ENCODE assay signal across 25 mouse cellular contexts in genomic region chr19:32367333-32367732, GRCm38 (mm10). TPM values are rescaled to one million over a fixed set of nuclear protein-coding genes. Genes with fewer than 3 reads are reported as not detected.
A peak's percentile ranks its signal among the peaks of the same experiment; 100 is the strongest.
DNase-seq lines count a peak whose midpoint lies in the region; ATAC-seq and TF ChIP-seq lines count a peak whose summit lies in the region.
"Had no signal": no experiment of that assay in that cellular context is flagged by ENCODE, and none has a peak within 500 bp of the region (broad histone marks: within the 10 kb centered on the region; RNA-seq: fewer than 3 reads in every experiment).

No protein-coding gene starts in this region.

- no peak for DNase-seq in gastrocnemius, adult 2 months
- DNase-seq in gastrocnemius, postnatal 36 days, result no peak
- peak; percentile 43 for DNase-seq in kidney, adult 11 months
- no peak for DNase-seq in kidney, postnatal 10 days
- DNase-seq in liver, embryonic 11.5 days (ENCODE audit: low spot score), result peak; percentile 15
- no peak for DNase-seq in liver, postnatal 0 days
- DNase-seq: adrenal gland, adult 8-10 months; adrenal gland, postnatal 25 days; cerebellum, adult 11-12 months; cerebellum, adult 8-10 months; cerebellum, postnatal 10 days; cerebellum, postnatal 36 days; embryo, embryonic 11 days; gastrocnemius, postnatal 10 days had no signal

- H3K9me3 ChIP-seq in kidney, embryonic 14.5 days (ENCODE audit: control insufficient read depth, low read length), result no peaks in the 10 kb centered on the region
- no peaks in the 10 kb centered on the region for H3K9me3 ChIP-seq in kidney, embryonic 15.5 days (replicated peaks)
- H3K9me3 ChIP-seq in liver, embryonic 11.5 days (ENCODE audit: control insufficient read depth, low read length), result no peaks in the 10 kb centered on the region
- no peaks in the 10 kb centered on the region for H3K9me3 ChIP-seq in liver, postnatal 0 days (ENCODE audit: low read length)
- H3K9me3 ChIP-seq: embryonic facial prominence, embryonic 10.5 days; embryonic facial prominence, embryonic 13.5 days; forebrain, embryonic 12.5 days; forebrain, embryonic 15.5 days; hindbrain, embryonic 10.5 days; hindbrain, embryonic 13.5 days had no signal

- no peak overlapping the region for H3K4me3 ChIP-seq in gastrocnemius, adult 2 months
- no peak overlapping the region for H3K4me3 ChIP-seq in kidney, embryonic 14.5 days (ENCODE audit: low read length)
- H3K4me3 ChIP-seq in kidney, embryonic 15.5 days (replicated peaks), result no peak overlapping the region
- H3K4me3 ChIP-seq in liver, embryonic 11.5 days (ENCODE audit: low read depth, low read length), result no peak overlapping the region
- no peak overlapping the region for H3K4me3 ChIP-seq in liver, postnatal 0 days (ENCODE audit: low read depth, low read length)
- H3K4me3 ChIP-seq: embryonic facial prominence, embryonic 10.5 days; embryonic facial prominence, embryonic 13.5 days; erythroblast, embryonic 14.5 days; forebrain, embryonic 12.5 days; forebrain, embryonic 15.5 days; hindbrain, embryonic 10.5 days; hindbrain, embryonic 13.5 days had no signal

- no peak overlapping the region for H3K4me2 ChIP-seq in kidney, embryonic 14.5 days (replicated peaks; ENCODE audit: low read depth, low read length)
- H3K4me2 ChIP-seq in kidney, embryonic 15.5 days, result no peak overlapping the region
- no peak overlapping the region for H3K4me2 ChIP-seq in liver, embryonic 11.5 days
- H3K4me2 ChIP-seq in liver, postnatal 0 days (ENCODE audit: low read depth, low read length), result no peak overlapping the region
- H3K4me2 ChIP-seq: embryonic facial prominence, embryonic 13.5 days; forebrain, embryonic 12.5 days; forebrain, embryonic 15.5 days; hindbrain, embryonic 13.5 days had no signal

- H3K4me1 ChIP-seq in kidney, embryonic 14.5 days (ENCODE audit: control insufficient read depth, insufficient read depth, low read length), result no peaks in the 10 kb centered on the region
- peaks cover 17% of the 10 kb centered on the region for H3K4me1 ChIP-seq in kidney, embryonic 15.5 days
- H3K4me1 ChIP-seq in liver, embryonic 11.5 days (replicated peaks; ENCODE audit: control insufficient read depth, insufficient read depth, low read length), result peaks cover 8% of the 10 kb centered on the region
- H3K4me1 ChIP-seq in liver, postnatal 0 days (ENCODE audit: insufficient read depth), result no peaks in the 10 kb centered on the region
- H3K4me1 ChIP-seq: embryonic facial prominence, embryonic 13.5 days; forebrain, embryonic 12.5 days; hindbrain, embryonic 10.5 days had no signal

- intact Hi-C loops in gastrocnemius, adult 2 months (cut with DNase I), result no loop called here
- intact Hi-C loops in gastrocnemius, postnatal 36 days (cut with DNase I), result loop anchor here (5.0 kb wide), 1 partner anchor 40 kb away; no protein-coding TSS in a partner anchor

- WGBS in kidney, embryonic 14.5 days, result 85% methylated on average over 8 of the region's 8 CpGs
- WGBS in kidney, embryonic 15.5 days, result 84% methylated on average over 8 of the region's 8 CpGs
- WGBS in liver, embryonic 11.5 days, result 95% methylated on average over 8 of the region's 8 CpGs
- WGBS in liver, postnatal 0 days (ENCODE audit: insufficient replicate concordance), result 89% methylated on average over 8 of the region's 8 CpGs

- peak overlapping the region; percentile 91 for H3K27ac ChIP-seq in gastrocnemius, adult 2 months
- H3K27ac ChIP-seq in kidney, embryonic 14.5 days (ENCODE audit: low read depth, low read length), result no peak overlapping the region
- H3K27ac ChIP-seq in kidney, embryonic 15.5 days, result no peak overlapping the region
- H3K27ac ChIP-seq in liver, embryonic 11.5 days (ENCODE audit: low read depth, low read length), result no peak overlapping the region
- no peak overlapping the region for H3K27ac ChIP-seq in liver, postnatal 0 days (ENCODE audit: low read depth)
- H3K27ac ChIP-seq: embryonic facial prominence, embryonic 10.5 days; embryonic facial prominence, embryonic 13.5 days; forebrain, embryonic 12.5 days; forebrain, embryonic 15.5 days; hindbrain, embryonic 10.5 days; hindbrain, embryonic 13.5 days had no signal

- no peak overlapping the region for H3K9ac ChIP-seq in kidney, embryonic 14.5 days (ENCODE audit: low read depth, low read length)
- H3K9ac ChIP-seq in kidney, embryonic 15.5 days, result no peak overlapping the region
- H3K9ac ChIP-seq in liver, embryonic 11.5 days (ENCODE audit: low read depth, low read length), result no peak overlapping the region
- no peak overlapping the region for H3K9ac ChIP-seq in liver, postnatal 0 days (replicated peaks)
- H3K9ac ChIP-seq: embryonic facial prominence, embryonic 13.5 days; forebrain, embryonic 12.5 days; forebrain, embryonic 15.5 days; hindbrain, embryonic 13.5 days had no signal

- H3K36me3 ChIP-seq in kidney, embryonic 14.5 days (ENCODE audit: control insufficient read depth, insufficient read depth, low read length), result no peaks in the 10 kb centered on the region
- no peaks in the 10 kb centered on the region for H3K36me3 ChIP-seq in kidney, embryonic 15.5 days
- no peaks in the 10 kb centered on the region for H3K36me3 ChIP-seq in liver, embryonic 11.5 days (ENCODE audit: control insufficient read depth, insufficient read depth, low read length)
- no peaks in the 10 kb centered on the region for H3K36me3 ChIP-seq in liver, postnatal 0 days (replicated peaks; ENCODE audit: insufficient read depth, low read length)
- H3K36me3 ChIP-seq: embryonic facial prominence, embryonic 10.5 days; embryonic facial prominence, embryonic 13.5 days; forebrain, embryonic 12.5 days; forebrain, embryonic 15.5 days; hindbrain, embryonic 10.5 days; hindbrain, embryonic 13.5 days had no signal

- no peak for TF ChIP-seq EP300 in liver, postnatal 0 days (IDR thresholded peaks at IDR 0.05; ENCODE audit: low read depth)

- no peaks in the 10 kb centered on the region for H3K27me3 ChIP-seq in kidney, embryonic 14.5 days (ENCODE audit: control insufficient read depth, insufficient read depth, low read length)
- H3K27me3 ChIP-seq in kidney, embryonic 15.5 days, result no peaks in the 10 kb centered on the region
- no peaks in the 10 kb centered on the region for H3K27me3 ChIP-seq in liver, embryonic 11.5 days (replicated peaks; ENCODE audit: control insufficient read depth, insufficient read depth, low read length)
- no peaks in the 10 kb centered on the region for H3K27me3 ChIP-seq in liver, postnatal 0 days (ENCODE audit: insufficient read depth, low read length)
- H3K27me3 ChIP-seq: embryonic facial prominence, embryonic 13.5 days; forebrain, embryonic 12.5 days; forebrain, embryonic 15.5 days; hindbrain, embryonic 13.5 days had no signal

- ATAC-seq in kidney, embryonic 14.5 days (ENCODE audit: low FRiP score, low TSS enrichment), result no peak
- peak; percentile 40; the same call in 1 of the 2 replicates for ATAC-seq in kidney, embryonic 15.5 days (replicated peaks; ENCODE audit: low FRiP score)
- no peak for ATAC-seq in liver, embryonic 11.5 days (replicated peaks; ENCODE audit: low FRiP score)
- ATAC-seq in liver, postnatal 0 days, result no peak
- ATAC-seq: activated CD4-positive, CD25-positive, alpha-beta regulatory T cell, adult 4 months; forebrain, embryonic 15.5 days; hindbrain, embryonic 16.5 days had no signal

- no peak for TF ChIP-seq CTCF in gastrocnemius, adult 2 months (IDR thresholded peaks at IDR 0.05)
- no peak for TF ChIP-seq CTCF in liver, postnatal 0 days (IDR thresholded peaks at IDR 0.05; ENCODE audit: low read depth)

RNA-seq across cellular contexts. Expression of gene Sgms1, which starts 22.2 kb away (rescaled TPM):
- total RNA-seq in gastrocnemius, adult 2 months (2021), result 10 to 100 TPM; 53.8 to 62.8 TPM
- 10 to 100 TPM; 46.3 to 50.1 TPM for total RNA-seq in gastrocnemius, postnatal 36 days (2021)
- 32.1 and 50.8 TPM in 2 replicates for polyA plus RNA-seq in kidney, embryonic 14.5 days (2014; fragmentation: Nextera tagmentation; extraction: Ambion mirVana)
- 52.6 and 57.0 TPM in 2 replicates for polyA plus RNA-seq in kidney, embryonic 15.5 days (2015; fragmentation: Nextera tagmentation; extraction: Ambion mirVana)
- 31.4 and 32.0 TPM in 2 replicates for polyA plus RNA-seq in liver, embryonic 11.5 days (2014; fragmentation: Nextera tagmentation; extraction: Ambion mirVana)
- polyA plus RNA-seq in liver, postnatal 0 days (2015; fragmentation: Nextera tagmentation; extraction: Ambion mirVana), result 16.0 and 17.4 TPM in 2 replicates

Comparison
In these comparisons a context has a peak if more than half of its experiments do, and no peak if none do; other contexts are left out.
1. DNase-seq: peak in kidney, adult 11 months (single experiment) and liver, embryonic 11.5 days (single experiment); none in gastrocnemius, adult 2 months (single experiment), gastrocnemius, postnatal 36 days (0 of 2), kidney, postnatal 10 days (single experiment) and liver, postnatal 0 days (single experiment).